Mouse (Mus musculus): Measurements from ENCODE around the gene Tank. TPM values are rescaled to one million over a fixed set of nuclear protein-coding genes. Genes with fewer than 3 reads are reported as not detected.

The Tank gene
- polyA plus RNA-seq, 1 experiment from 2014 or later: 22.2 TPM

DNA sequence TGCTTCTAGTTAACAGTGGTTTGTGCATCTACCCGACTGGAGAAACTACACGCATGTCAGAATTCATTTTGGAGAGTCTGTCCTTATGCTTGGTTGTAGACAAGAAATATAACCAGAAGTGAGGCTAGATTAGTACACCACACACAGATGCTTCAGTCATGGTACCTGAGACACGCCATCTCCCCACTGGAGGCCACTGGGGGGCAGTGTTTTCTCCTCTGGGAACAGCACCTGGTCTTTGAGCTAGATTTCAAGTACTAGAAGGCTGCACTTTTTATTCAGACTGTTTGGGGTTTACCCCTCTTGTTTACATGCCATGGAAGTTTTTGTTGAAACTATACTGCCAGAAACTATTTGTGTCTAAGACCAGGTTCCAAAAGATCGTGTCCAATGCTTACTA is 89.9 kb downstream of the Tank start:
- peak; percentile 25 for DNase-seq (ENCODE audit: low spot score)
- no peak overlapping the region for H3K27ac ChIP-seq
- 36% methylated on average over 4 of the region's 4 CpGs for WGBS
- H3K4me1 ChIP-seq (replicated peaks): no peaks in the 10 kb centered on the region
- no peaks in the 10 kb centered on the region for H3K27me3 ChIP-seq (ENCODE audit: insufficient read depth, poor library complexity, severe bottlenecking)
- no peak overlapping the region for H3K4me3 ChIP-seq
- H3K36me3 ChIP-seq: no peaks in the 10 kb centered on the region
- no peaks in the 10 kb centered on the region for H3K9me3 ChIP-seq

DNA sequence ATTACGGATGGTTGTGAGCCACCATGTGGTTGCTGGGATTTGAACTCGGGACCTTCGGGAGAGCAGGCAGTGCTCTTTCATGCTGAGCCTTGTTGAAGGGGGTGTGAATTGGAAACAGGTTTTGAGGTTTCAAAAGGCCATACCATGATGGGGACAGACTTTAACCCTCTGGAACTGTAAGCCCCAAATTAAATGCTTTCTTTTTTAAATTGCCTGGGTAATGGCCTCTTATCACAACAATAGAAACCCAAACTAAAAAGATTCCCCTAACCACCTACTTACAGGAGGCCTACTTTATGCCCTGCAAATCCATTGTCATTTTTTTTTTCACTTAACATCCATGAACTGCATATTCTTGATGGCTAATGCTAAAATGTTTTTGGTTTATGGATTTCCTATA is 96.2 kb downstream of the Tank start:
- Histone ChIP-seq H3K36me3 (no peaks in the 10 kb centered on the region), H3K4me3 (no peak overlapping the region), H3K4me1 (replicated peaks) (no peaks in the 10 kb centered on the region), H3K27me3 (ENCODE audit: insufficient read depth, poor library complexity, severe bottlenecking) (no peaks in the 10 kb centered on the region), H3K27ac (no peak overlapping the region), H3K9me3 (no peaks in the 10 kb centered on the region)
- DNase-seq (ENCODE audit: low spot score): no peak
- WGBS: 95% methylated on average over 3 of the region's 3 CpGs

DNA sequence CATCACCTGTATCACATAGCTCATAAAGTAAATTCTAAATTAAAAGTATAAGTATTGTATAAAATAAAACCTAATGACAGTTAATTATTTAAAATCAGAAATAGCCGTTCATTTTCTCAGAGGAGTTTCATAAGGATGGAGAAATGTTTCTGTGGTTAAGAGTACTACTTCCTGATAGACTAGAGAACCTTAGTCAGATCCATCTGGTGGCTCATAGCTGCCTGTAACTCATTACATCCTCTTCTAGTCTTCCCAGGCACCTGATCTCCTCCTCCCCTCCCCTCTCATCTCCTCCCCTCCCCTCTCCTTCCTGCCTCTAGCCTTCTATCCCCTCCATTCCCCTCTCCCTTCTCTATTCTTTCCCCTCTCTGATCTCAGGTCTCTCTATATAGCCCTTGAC is 103.2 kb downstream of the Tank start:
- WGBS: 92% methylated on average over 1 of the region's 1 CpGs
- H3K9me3 ChIP-seq: no peaks in the 10 kb centered on the region
- H3K27ac ChIP-seq: no peak overlapping the region
- no peak overlapping the region for H3K4me3 ChIP-seq
- no peaks in the 10 kb centered on the region for H3K4me1 ChIP-seq (replicated peaks)
- H3K27me3 ChIP-seq (ENCODE audit: insufficient read depth, poor library complexity, severe bottlenecking): no peaks in the 10 kb centered on the region
- no peaks in the 10 kb centered on the region for H3K36me3 ChIP-seq
- DNase-seq (ENCODE audit: low spot score): no peak

GRCm38 (mm10) chr2:61686533-61686932 is 108.1 kb downstream of the Tank start:
- Histone ChIP-seq H3K4me3 (no peak overlapping the region), H3K27me3 (ENCODE audit: insufficient read depth, poor library complexity, severe bottlenecking) (no peaks in the 10 kb centered on the region), H3K9me3 (no peaks in the 10 kb centered on the region), H3K4me1 (replicated peaks) (no peaks in the 10 kb centered on the region), H3K36me3 (no peaks in the 10 kb centered on the region), H3K27ac (no peak overlapping the region)
- 85% methylated on average over 1 of the region's 1 CpGs for WGBS
- DNase-seq (ENCODE audit: low spot score): no peak

DNA sequence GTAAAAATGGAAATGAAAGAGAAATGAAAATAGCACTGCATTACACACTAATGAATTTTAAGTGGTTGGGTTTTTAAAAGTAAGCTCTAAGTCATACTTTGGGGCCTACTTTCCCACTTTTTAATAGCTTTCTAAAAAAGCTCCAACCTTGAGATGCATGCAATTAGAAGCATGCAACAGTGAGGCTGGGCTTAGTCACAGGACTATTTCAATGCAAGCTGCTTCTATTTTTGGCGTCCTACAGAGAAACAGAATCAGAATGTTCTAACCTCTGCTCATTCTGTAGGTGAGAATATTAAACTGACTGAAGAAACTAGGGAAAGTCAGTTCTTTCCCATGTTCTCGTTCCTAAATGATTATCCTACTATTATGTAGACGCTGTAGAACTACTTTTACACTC is 110.7 kb downstream of the Tank start:
- Histone ChIP-seq H3K9me3 (no peaks in the 10 kb centered on the region), H3K27ac (no peak overlapping the region), H3K4me3 (no peak overlapping the region), H3K4me1 (replicated peaks) (no peaks in the 10 kb centered on the region), H3K36me3 (no peaks in the 10 kb centered on the region), H3K27me3 (ENCODE audit: insufficient read depth, poor library complexity, severe bottlenecking) (no peaks in the 10 kb centered on the region)
- DNase-seq (ENCODE audit: low spot score): no peak
- 91% methylated on average over 3 of the region's 3 CpGs for WGBS

Other genes starting within 250 kb of the Tank start
- 239 and 256 TPM in 2 replicates for gene Psmd14, start 133.1 kb downstream of the Tank start, polyA plus RNA-seq (2016; fragmentation: Nextera tagmentation; extraction: Ambion mirVana)
- gene Tbr1, start 224.3 kb downstream of the Tank start, polyA plus RNA-seq (2016; fragmentation: Nextera tagmentation; extraction: Ambion mirVana): 0.30 TPM in 1 of 2 replicates, not detected in the other

Data from hindbrain, embryonic 10.5 days (tissue).